Mouse (Mus musculus): ENCODE results near the gene Ccdc14. TPM values are rescaled to one million over a fixed set of nuclear protein-coding genes. Genes with fewer than 3 reads are reported as not detected.
"Not testable (repeated sequence)": the region's sequence is repeated elsewhere in the genome, so short reads cannot be mapped to it uniquely, and the experiment has no call there.

Gene Ccdc14
- 11.1 and 12.2 TPM in 2 replicates for polyA plus RNA-seq (2016; fragmentation: Nextera tagmentation; extraction: Ambion mirVana)

GRCm38 (mm10) chr16:34690334-34691144, at the start of gene Ccdc14:
Ccdc14 (plus strand) TSS chr16:34690616.
- Histone ChIP-seq H3K4me1 (peaks cover 13% of the 10 kb centered on the region), H3K27me3 (replicated peaks; ENCODE audit: low read depth, poor library complexity, severe bottlenecking) (no peaks in the 10 kb centered on the region), H3K9me3 (no peaks in the 10 kb centered on the region), H3K36me3 (replicated peaks) (peaks cover 7% of the 10 kb centered on the region), H3K27ac (replicated peaks) (peak within 1 kb of the TSS; percentile 92), H3K4me3 (peak within 1 kb of the TSS; percentile 84)
- DNase-seq (ENCODE audit: low spot score) = peak; percentile 95
- WGBS = under 1% methylated on average over 53 of the region's 53 CpGs

- H3K4me1 ChIP-seq = 0 out of 2 replicates have a peak, but pooled peaks cover 5% of the 10 kb centered on the region
- H3K27me3 ChIP-seq (replicated peaks; ENCODE audit: low read depth, poor library complexity, severe bottlenecking) = no peaks in the 10 kb centered on the region
- no peak overlapping the region for H3K4me3 ChIP-seq
- no peak for DNase-seq (ENCODE audit: low spot score)
- WGBS = 73% methylated on average over 8 of the region's 8 CpGs
- no peaks in the 10 kb centered on the region for H3K9me3 ChIP-seq
- no peak overlapping the region for H3K27ac ChIP-seq (replicated peaks)
- no peaks in the 10 kb centered on the region for H3K36me3 ChIP-seq (replicated peaks)
These were observed 46.7 kb upstream of the Ccdc14 start for GRCm38 (mm10) chr16:34643511-34644259.

DNA sequence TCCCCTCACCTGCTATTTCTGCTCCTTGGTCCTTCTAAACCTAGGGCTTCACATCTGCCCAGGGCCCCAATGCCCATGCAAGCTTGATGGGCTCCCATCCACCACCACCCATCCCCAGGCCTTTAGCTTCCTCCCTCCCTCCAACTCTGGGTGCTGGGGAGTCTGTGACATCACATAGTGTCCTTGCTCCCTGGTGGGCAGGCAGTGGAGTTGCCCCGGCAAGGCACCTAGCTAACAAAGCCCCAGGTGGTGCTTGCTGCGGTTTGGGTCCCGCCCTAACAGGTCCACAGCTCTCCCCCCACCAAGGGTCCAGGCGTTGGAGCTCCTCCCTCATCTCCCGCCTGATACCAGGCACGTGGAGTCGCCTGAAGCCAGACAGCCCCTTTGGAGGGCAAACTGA, 40.8 kb upstream of the Ccdc14 start, which contains the start of gene Ropn1:
Ropn1 (plus strand) TSS at position 301 of the 400 bp plus-strand sequence.
- Histone ChIP-seq H3K36me3 (replicated peaks) (no peaks in the 10 kb centered on the region), H3K27ac (replicated peaks) (no peak within 1 kb of the TSS), H3K4me1 (no peaks in the 10 kb centered on the region), H3K9me3 (no peaks in the 10 kb centered on the region), H3K4me3 (no peak within 1 kb of the TSS), H3K27me3 (replicated peaks; ENCODE audit: low read depth, poor library complexity, severe bottlenecking) (no peaks in the 10 kb centered on the region)
- DNase-seq (ENCODE audit: low spot score) = no peak
- WGBS = 66% methylated on average over 7 of the region's 7 CpGs

GRCm38 (mm10) chr16:34653023-34653422, 37.4 kb upstream of the Ccdc14 start:
- Histone ChIP-seq H3K36me3 (replicated peaks) (no peaks in the 10 kb centered on the region), H3K27ac (replicated peaks) (no peak overlapping the region)

GRCm38 (mm10) chr16:34657566-34657965, 32.9 kb upstream of the Ccdc14 start:
- H3K9me3 ChIP-seq; H3K36me3 ChIP-seq (replicated peaks); H3K27ac ChIP-seq (replicated peaks): not testable (repeated sequence)
- DNase-seq (ENCODE audit: low spot score) = peak; percentile 34
- peaks cover 10% of the 10 kb centered on the region for H3K4me1 ChIP-seq
- 4% methylated on average over 16 of the region's 16 CpGs for WGBS
- H3K27me3 ChIP-seq (replicated peaks; ENCODE audit: low read depth, poor library complexity, severe bottlenecking) = 0 out of 2 replicates have a peak, but pooled peaks cover 12% of the 10 kb centered on the region
- peak overlapping the region; percentile 52 for H3K4me3 ChIP-seq

More at GRCm38 (mm10) chr16:34653023-34653422, 37.4 kb upstream of the Ccdc14 start:
- Histone ChIP-seq H3K9me3 (no peaks in the 10 kb centered on the region), H3K27me3 (replicated peaks; ENCODE audit: low read depth, poor library complexity, severe bottlenecking) (0 out of 2 replicates have a peak, but pooled peaks cover 4% of the 10 kb centered on the region), H3K4me3 (no peak overlapping the region), H3K4me1 (peaks cover 2% of the 10 kb centered on the region)
- no peak for DNase-seq (ENCODE audit: low spot score)
- 89% methylated on average over 5 of the region's 5 CpGs for WGBS

DNA sequence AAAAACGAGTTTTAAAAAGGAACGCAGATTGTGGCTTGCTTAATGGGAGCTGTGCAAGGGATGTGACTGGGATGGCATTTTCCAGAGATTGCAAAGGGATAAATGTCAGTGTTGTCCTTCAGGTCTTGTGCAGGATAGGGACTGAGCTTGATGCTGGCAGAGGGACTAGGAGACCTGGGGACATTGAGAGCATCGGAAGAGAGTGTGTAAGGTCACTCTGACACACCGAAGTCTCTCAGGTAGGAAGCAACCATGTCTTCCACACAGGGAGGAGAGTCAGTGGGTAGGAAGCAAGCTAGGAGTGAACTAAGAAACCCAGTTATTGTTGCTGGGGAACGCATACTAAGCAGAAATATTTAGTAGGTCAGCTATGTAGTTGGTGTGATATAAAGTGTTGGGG, 32.4 kb upstream of the Ccdc14 start:
- peaks cover 10% of the 10 kb centered on the region for H3K4me1 ChIP-seq
- 23% methylated on average over 5 of the region's 5 CpGs for WGBS
- H3K9me3 ChIP-seq = no peaks in the 10 kb centered on the region
- peak overlapping the region; percentile 51; the same call in 1 of the 2 replicates for H3K27ac ChIP-seq (replicated peaks)
- H3K27me3 ChIP-seq (replicated peaks; ENCODE audit: low read depth, poor library complexity, severe bottlenecking) = 0 out of 2 replicates have a peak, but pooled peaks cover 13% of the 10 kb centered on the region
- H3K4me3 ChIP-seq = peak overlapping the region; percentile 52
- DNase-seq (ENCODE audit: low spot score) = no peak
- H3K36me3 ChIP-seq (replicated peaks) = no peaks in the 10 kb centered on the region

DNA sequence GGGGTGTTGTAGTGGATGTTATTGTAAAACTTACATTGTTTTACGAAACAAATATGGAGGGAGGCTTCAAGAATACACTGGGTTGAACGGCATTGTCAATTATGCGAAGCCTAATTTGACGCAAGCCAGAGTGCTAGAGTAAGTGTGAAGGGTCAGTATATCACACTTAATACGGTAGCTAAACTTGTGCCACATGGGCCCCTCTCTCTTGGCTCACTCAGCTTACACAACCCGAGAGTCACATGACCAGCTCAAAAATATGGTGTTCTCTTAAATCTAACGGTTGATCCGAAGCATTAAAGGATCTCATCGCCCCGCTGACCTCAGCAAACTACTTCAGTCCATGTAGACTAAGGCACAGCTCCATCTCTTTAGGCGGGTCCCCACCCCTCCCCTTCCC, 32.0 kb upstream of the Ccdc14 start:
- H3K27me3 ChIP-seq (replicated peaks; ENCODE audit: low read depth, poor library complexity, severe bottlenecking) = 0 out of 2 replicates have a peak, but pooled peaks cover 13% of the 10 kb centered on the region
- peak; percentile 49 for DNase-seq (ENCODE audit: low spot score)
- H3K4me1 ChIP-seq = peaks cover 10% of the 10 kb centered on the region
- H3K36me3 ChIP-seq (replicated peaks) = no peaks in the 10 kb centered on the region
- H3K9me3 ChIP-seq = no peaks in the 10 kb centered on the region
- H3K4me3 ChIP-seq = peak overlapping the region; percentile 52
- 36% methylated on average over 11 of the region's 11 CpGs for WGBS
- peak overlapping the region; percentile 62; the same call in 1 of the 2 replicates for H3K27ac ChIP-seq (replicated peaks)

DNA sequence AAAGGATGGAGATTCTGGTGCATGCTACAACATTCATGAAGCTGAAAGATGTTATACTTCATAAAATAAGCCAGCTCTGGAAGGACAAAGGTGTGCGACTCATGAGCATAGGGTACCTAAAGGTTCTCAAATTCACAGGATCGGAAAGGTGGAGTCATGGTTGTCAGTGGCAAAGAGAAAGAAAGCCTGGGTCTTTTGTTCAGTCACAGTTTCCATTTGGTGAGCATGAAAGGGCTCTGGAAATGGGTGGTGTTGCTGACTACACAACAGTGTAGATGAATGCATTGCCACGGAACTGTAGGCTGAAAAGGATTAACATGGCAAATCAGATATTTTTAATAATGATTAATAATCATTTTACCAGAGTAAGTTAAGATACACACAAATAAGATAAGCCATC, 25.9 kb upstream of the Ccdc14 start:
- DNase-seq (ENCODE audit: low spot score) = no peak
- Histone ChIP-seq H3K4me1 (peaks cover 7% of the 10 kb centered on the region), H3K27me3 (replicated peaks; ENCODE audit: low read depth, poor library complexity, severe bottlenecking) (peaks cover 55% of the 10 kb centered on the region), H3K36me3 (replicated peaks) (no peaks in the 10 kb centered on the region), H3K9me3 (no peaks in the 10 kb centered on the region), H3K27ac (replicated peaks) (no peak overlapping the region), H3K4me3 (no peak overlapping the region)
- 86% methylated on average over 3 of the region's 3 CpGs for WGBS

DNA sequence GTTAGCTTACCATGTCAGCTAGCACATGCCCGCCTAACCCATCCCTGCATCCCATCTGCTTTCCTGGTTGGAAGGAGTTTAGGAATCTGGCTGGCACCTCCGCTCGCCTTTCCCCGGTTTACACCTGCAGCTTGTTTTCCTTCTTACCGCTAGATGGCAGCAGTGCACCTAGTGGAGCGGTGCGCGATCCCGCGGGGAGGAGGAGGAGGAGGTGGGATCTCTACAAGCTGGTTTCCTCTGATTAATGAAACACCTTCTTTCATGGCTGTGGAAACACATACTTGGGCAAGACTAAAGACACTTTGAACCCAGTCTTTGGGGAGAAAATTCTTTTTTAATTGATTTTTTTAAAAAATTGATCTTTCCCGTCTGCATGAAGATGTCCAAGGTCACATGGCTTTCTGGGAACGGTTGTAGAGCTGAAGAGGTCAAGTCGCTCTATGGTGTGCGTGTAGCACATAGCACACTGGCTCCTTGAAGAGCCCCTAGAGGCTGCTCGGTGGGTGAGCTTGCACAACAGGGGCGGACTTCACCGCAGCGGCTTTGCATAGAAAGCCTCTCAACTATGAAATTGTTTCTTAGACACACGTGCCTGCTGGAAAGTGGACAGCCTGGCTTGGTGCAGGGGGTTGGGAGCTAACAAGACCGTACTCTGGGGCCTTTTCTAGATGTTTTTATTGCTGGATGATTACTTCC, 23.2 kb upstream of the Ccdc14 start:
- WGBS = 10% methylated on average over 20 of the region's 20 CpGs
- Histone ChIP-seq H3K4me1 (peaks cover 17% of the 10 kb centered on the region), H3K4me3 (peak overlapping the region; percentile 34), H3K27ac (replicated peaks) (no peak overlapping the region), H3K9me3 (no peaks in the 10 kb centered on the region), H3K36me3 (replicated peaks) (no peaks in the 10 kb centered on the region), H3K27me3 (replicated peaks; ENCODE audit: low read depth, poor library complexity, severe bottlenecking) (peaks cover 71% of the 10 kb centered on the region)
- peak; percentile 76 for DNase-seq (ENCODE audit: low spot score)

DNA sequence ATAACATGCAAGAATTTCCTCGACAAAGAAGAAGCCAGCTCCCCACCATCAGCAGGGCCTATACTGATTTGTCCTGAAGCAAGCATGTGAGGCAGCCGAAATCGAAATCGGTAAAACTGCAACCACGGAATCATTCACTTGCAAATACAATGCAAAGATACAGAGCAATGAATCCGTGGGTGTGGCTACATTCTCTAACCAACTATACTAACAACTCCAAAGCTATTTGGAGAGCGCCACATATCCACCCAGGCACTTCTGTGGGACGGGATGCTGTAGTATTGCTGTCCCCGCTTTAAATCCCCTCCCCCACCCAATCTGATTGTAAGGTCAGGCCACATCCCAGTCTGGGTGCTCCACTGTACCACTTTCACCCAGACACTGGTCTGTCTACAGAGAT, 22.1 kb upstream of the Ccdc14 start:
- no peak overlapping the region for H3K4me3 ChIP-seq
- no peaks in the 10 kb centered on the region for H3K9me3 ChIP-seq
- DNase-seq (ENCODE audit: low spot score) = no peak
- WGBS = 74% methylated on average over 9 of the region's 9 CpGs
- no peak overlapping the region for H3K27ac ChIP-seq (replicated peaks)
- peaks cover 20% of the 10 kb centered on the region for H3K4me1 ChIP-seq
- H3K36me3 ChIP-seq (replicated peaks) = no peaks in the 10 kb centered on the region
- peaks cover 67% of the 10 kb centered on the region for H3K27me3 ChIP-seq (replicated peaks; ENCODE audit: low read depth, poor library complexity, severe bottlenecking)

DNA sequence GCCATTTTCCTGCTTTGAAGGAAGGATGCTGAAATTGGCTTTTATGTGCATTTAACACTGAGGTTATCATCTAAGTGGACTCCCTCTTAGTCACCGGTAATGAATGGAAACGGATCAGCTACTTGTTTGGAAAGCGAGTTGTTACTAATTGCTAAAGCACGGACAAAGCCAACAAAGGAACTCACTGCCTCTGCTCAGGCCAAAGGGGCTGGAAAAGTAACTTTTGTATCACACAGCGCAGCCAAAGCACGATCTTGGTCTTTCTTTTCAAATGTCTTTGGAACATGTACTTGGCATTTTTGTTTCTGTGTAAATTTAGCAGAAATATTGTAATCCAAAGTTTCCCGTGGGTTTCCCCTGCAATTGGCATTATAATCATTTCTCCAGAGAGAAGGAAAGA, 18.4 kb upstream of the Ccdc14 start:
- Histone ChIP-seq H3K4me1 (peaks cover 17% of the 10 kb centered on the region), H3K36me3 (replicated peaks) (no peaks in the 10 kb centered on the region), H3K27me3 (replicated peaks; ENCODE audit: low read depth, poor library complexity, severe bottlenecking) (peaks cover 43% of the 10 kb centered on the region), H3K9me3 (no peaks in the 10 kb centered on the region), H3K4me3 (no peak overlapping the region), H3K27ac (replicated peaks) (no peak overlapping the region)
- WGBS = 69% methylated on average over 7 of the region's 7 CpGs
- DNase-seq (ENCODE audit: low spot score) = no peak

- DNase-seq (ENCODE audit: low spot score) = no peak
- Histone ChIP-seq H3K27me3 (replicated peaks; ENCODE audit: low read depth, poor library complexity, severe bottlenecking) (peaks cover 38% of the 10 kb centered on the region), H3K4me1 (peaks cover 13% of the 10 kb centered on the region), H3K36me3 (replicated peaks) (no peaks in the 10 kb centered on the region), H3K4me3 (no peak overlapping the region), H3K9me3 (no peaks in the 10 kb centered on the region), H3K27ac (replicated peaks) (no peak overlapping the region)
- WGBS = 70% methylated on average over 3 of the region's 3 CpGs
These were observed 17.6 kb upstream of the Ccdc14 start for GRCm38 (mm10) chr16:34672822-34673221.
